21 mouse cellular contexts compared by ENCODE assay signal in genomic region chr10:69892162-69892561, GRCm38 (mm10).
A peak's percentile ranks its signal among the peaks of the same experiment; 100 is the strongest.
DNase-seq lines count a peak whose midpoint lies in the region; ATAC-seq lines count a peak whose summit lies in the region.
"Had no signal": no experiment of that assay in that cellular context is flagged by ENCODE, and none has a peak within 500 bp of the region (broad histone marks: within the 10 kb centered on the region; RNA-seq: fewer than 3 reads in every experiment).

No protein-coding gene starts in this region.

- 92% methylated on average over 18 of the region's 18 CpGs for WGBS in hindbrain, embryonic 14.5 days

- no peak overlapping the region for H3K27ac ChIP-seq in hindbrain, embryonic 14.5 days
- H3K27ac ChIP-seq: embryonic facial prominence, embryonic 10.5 days; forebrain, embryonic 13.5 days; hindbrain, embryonic 12.5 days; hindbrain, postnatal 0 days had no signal

- no peaks in the 10 kb centered on the region for H3K27me3 ChIP-seq in megakaryocyte, embryonic 14.5 days (replicated peaks)
- H3K27me3 ChIP-seq in hindbrain, embryonic 14.5 days (ENCODE audit: control insufficient read depth, insufficient read depth, low read length): no peaks in the 10 kb centered on the region
- H3K27me3 ChIP-seq: CH12.LX; forebrain, embryonic 13.5 days; hindbrain, embryonic 12.5 days; Patski had no signal

- peak overlapping the region; percentile 40 for H3K4me3 ChIP-seq in megakaryocyte, embryonic 14.5 days (replicated peaks)
- no peak overlapping the region for H3K4me3 ChIP-seq in hindbrain, embryonic 14.5 days (replicated peaks; ENCODE audit: low read length)
- H3K4me3 ChIP-seq: embryonic facial prominence, embryonic 10.5 days; forebrain, embryonic 13.5 days; gastrocnemius, adult 2 months; hindbrain, embryonic 12.5 days had no signal

- no peak for ATAC-seq in megakaryocyte, adult 5-6 weeks (ENCODE audit: poor library complexity, severe bottlenecking)
- ATAC-seq in hindbrain, embryonic 14.5 days (ENCODE audit: low FRiP score): no peak
- ATAC-seq: activated CD4-positive, CD25-positive, alpha-beta regulatory T cell, adult 4 months; forebrain, embryonic 13.5 days; forebrain, postnatal 0 days; hindbrain, postnatal 0 days; Patski had no signal

- no peak overlapping the region for H3K4me2 ChIP-seq in hindbrain, embryonic 14.5 days (replicated peaks)
- H3K4me2 ChIP-seq: forebrain, embryonic 13.5 days; hindbrain, embryonic 12.5 days had no signal

- no peaks in the 10 kb centered on the region for H3K4me1 ChIP-seq in megakaryocyte, embryonic 14.5 days
- no peaks in the 10 kb centered on the region for H3K4me1 ChIP-seq in hindbrain, embryonic 14.5 days (replicated peaks; ENCODE audit: control insufficient read depth, insufficient read depth, low read length)
- H3K4me1 ChIP-seq: embryonic facial prominence, embryonic 10.5 days; forebrain, embryonic 13.5 days had no signal

- peak; percentile 49 to 51 for DNase-seq in cerebellum, adult 18-20 months
- no peak for DNase-seq in cerebellum, adult 9-10 months
- peak; percentile 39 for DNase-seq in cerebellum, adult 9-11 months
- DNase-seq in cerebellum, postnatal 25 days: peak; percentile 42 to 61
- DNase-seq in hindbrain, embryonic 14.5 days (ENCODE audit: low spot score): no peak
- DNase-seq: adrenal gland, postnatal 14 days; forebrain, postnatal 0 days; gastrocnemius, adult 2 months; gastrocnemius, postnatal 25 days; heart, postnatal 10 days; heart, postnatal 4 days; kidney, adult 11 months had no signal

- H3K9me3 ChIP-seq in megakaryocyte, embryonic 14.5 days: peaks cover 7% of the 10 kb centered on the region; the same call in 1 of the 2 replicates
- no peaks in the 10 kb centered on the region for H3K9me3 ChIP-seq in hindbrain, embryonic 14.5 days (ENCODE audit: control insufficient read depth, low read length)
- H3K9me3 ChIP-seq: embryonic facial prominence, embryonic 10.5 days; forebrain, embryonic 13.5 days; hindbrain, embryonic 12.5 days had no signal

- H3K36me3 ChIP-seq in megakaryocyte, embryonic 14.5 days (replicated peaks; ENCODE audit: low read length): no peaks in the 10 kb centered on the region
- peaks cover 51% of the 10 kb centered on the region for H3K36me3 ChIP-seq in hindbrain, embryonic 14.5 days (replicated peaks; ENCODE audit: control insufficient read depth, insufficient read depth)

- H3K9ac ChIP-seq in hindbrain, embryonic 14.5 days: no peak overlapping the region
- H3K9ac ChIP-seq: forebrain, embryonic 13.5 days; forebrain, postnatal 0 days; hindbrain, embryonic 12.5 days had no signal

Comparison
In these comparisons a context has a peak if more than half of its experiments do, and no peak if none do; other contexts are left out.
1. DNase-seq: peak in cerebellum, adult 18-20 months (2 of 2), cerebellum, adult 9-11 months (single experiment) and cerebellum, postnatal 25 days (2 of 2); none in cerebellum, adult 9-10 months (single experiment) and hindbrain, embryonic 14.5 days (single experiment).